Mouse (Mus musculus) heart, embryonic 10.5 days (tissue): ENCODE measurements around the gene Hist1h1b. TPM values are rescaled to one million over a fixed set of nuclear protein-coding genes. Genes with fewer than 3 reads are reported as not detected.
"Not testable (repeated sequence)": the region's sequence is repeated elsewhere in the genome, so short reads cannot be mapped to it uniquely, and the experiment has no call there.

Source experiments
- DNase-seq: peaks from one replicate; pipeline ENCODE4 v3.0.0-alpha.2; 2017; ENCODE audit warnings: low spot score
- H3K27ac ChIP-seq: fragments of 300-500 bp; sonication (generic); 2 replicates; pipeline ENCODE4 v1.5.1; 2016; ENCODE audit warnings: mild to moderate bottlenecking
- H3K27me3 ChIP-seq: fragments of 300-500 bp; sonication (generic); 2 replicates; pipeline ENCODE4 v1.6.1; 2016; ENCODE audit warnings: mild to moderate bottlenecking; ENCODE audit not compliant: poor library complexity, insufficient read depth, severe bottlenecking
- H3K36me3 ChIP-seq: fragments of 300-500 bp; sonication (generic); 2 replicates; pipeline ENCODE4 v1.6.1; 2016; ENCODE audit warnings: mild to moderate bottlenecking, moderate library complexity
- H3K4me1 ChIP-seq: fragments of 300-500 bp; sonication (generic); 2 replicates; pipeline ENCODE4 v1.6.1; 2016; ENCODE audit warnings: mild to moderate bottlenecking
- H3K4me3 ChIP-seq: fragments of 300-500 bp; sonication (generic); 2 replicates; pipeline ENCODE4 v1.5.1; 2016; ENCODE audit warnings: mild to moderate bottlenecking, moderate library complexity
- H3K9me3 ChIP-seq: fragments of 300-500 bp; sonication (generic); 2 replicates; pipeline ENCODE4 v1.6.1; 2016; ENCODE audit warnings: mild to moderate bottlenecking, moderate library complexity
- WGBS: fragments of 180-500 bp; shearing (Covaris S2); methylation state at CpG from one replicate; pipeline ENCODE4 v1.1.7; 2016; 5-methylcytosine and 5-hydroxymethylcytosine counted together
- polyA plus RNA-seq: library from polyadenylated mRNA; unstranded; fragments of >200 nt; fragmentation: Nextera tagmentation; extraction: Ambion mirVana; gene quantifications from 2 replicates; pipeline ENCODE4 v1.2.1, GENCODE M21; 2016

The Hist1h1b gene
- polyA plus RNA-seq, 1 experiment from 2014 or later, result 12.8 TPM

GRCm38 (mm10) chr13:21754294-21755001 lies 26.0 kb downstream of the Hist1h1b start:
- H3K9me3 ChIP-seq, H3K36me3 ChIP-seq, H3K27me3 ChIP-seq: not testable (repeated sequence)
- WGBS, result under 1% methylated on average over 23 of the region's 26 CpGs
- Histone ChIP-seq H3K4me1 (peaks cover 17% of the 10 kb centered on the region; the same call in 1 of the 2 replicates), H3K27ac (peak overlapping the region; percentile 83), H3K4me3 (peak overlapping the region; percentile 60)
- DNase-seq, result peak; percentile 86

GRCm38 (mm10) chr13:21753524-21754285 lies 26.7 kb downstream of the Hist1h1b start, which contains the start of the genes Hist1h2ak and Hist1h2bn:
Gene Hist1h2ak, minus strand, starts transcription at chr13:21753827.
Gene Hist1h2bn, plus strand, starts transcription at chr13:21754123.
- not testable (repeated sequence) for H3K9me3 ChIP-seq, H3K36me3 ChIP-seq, H3K27me3 ChIP-seq
- H3K27ac ChIP-seq, result peak within 1 kb of the TSS; percentile 89
- WGBS, result 0% methylated on average over 48 of the region's 50 CpGs
- peak within 1 kb of the TSS; percentile 60 for H3K4me3 ChIP-seq
- peak; percentile 93 for DNase-seq
- H3K4me1 ChIP-seq, result peaks cover 17% of the 10 kb centered on the region; the same call in 1 of the 2 replicates

DNA sequence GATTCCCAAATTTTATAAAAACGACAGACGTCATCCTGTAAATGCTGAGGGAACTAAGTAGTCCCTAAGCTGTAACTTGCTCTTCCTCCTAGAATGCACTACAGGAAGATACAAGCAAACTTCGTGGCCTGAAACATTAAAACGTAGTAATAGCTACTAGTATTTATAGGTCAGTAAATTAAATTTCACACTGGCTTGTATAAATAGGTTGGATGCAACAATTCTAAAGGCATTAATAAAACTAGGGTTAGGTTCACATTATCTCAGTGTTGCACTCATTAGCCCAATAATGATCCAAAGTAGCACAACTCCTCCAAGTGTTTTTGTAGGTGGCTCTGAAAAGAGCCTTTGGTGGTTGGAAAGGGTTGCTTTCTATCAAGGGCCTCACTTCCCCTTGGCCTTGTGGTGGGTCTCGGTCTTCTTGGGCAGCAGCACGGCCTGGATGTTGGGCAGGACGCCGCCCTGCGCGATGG lies 27.3 kb downstream of the Hist1h1b start:
- Histone ChIP-seq H3K27ac (peak overlapping the region; percentile 89), H3K27me3 (no peaks in the 10 kb centered on the region), H3K9me3 (no peaks in the 10 kb centered on the region), H3K36me3 (no peaks in the 10 kb centered on the region), H3K4me1 (peaks cover 17% of the 10 kb centered on the region; the same call in 1 of the 2 replicates), H3K4me3 (peak overlapping the region; percentile 55)
- WGBS, result 4% methylated on average over 10 of the region's 10 CpGs
- no peak for DNase-seq

DNA sequence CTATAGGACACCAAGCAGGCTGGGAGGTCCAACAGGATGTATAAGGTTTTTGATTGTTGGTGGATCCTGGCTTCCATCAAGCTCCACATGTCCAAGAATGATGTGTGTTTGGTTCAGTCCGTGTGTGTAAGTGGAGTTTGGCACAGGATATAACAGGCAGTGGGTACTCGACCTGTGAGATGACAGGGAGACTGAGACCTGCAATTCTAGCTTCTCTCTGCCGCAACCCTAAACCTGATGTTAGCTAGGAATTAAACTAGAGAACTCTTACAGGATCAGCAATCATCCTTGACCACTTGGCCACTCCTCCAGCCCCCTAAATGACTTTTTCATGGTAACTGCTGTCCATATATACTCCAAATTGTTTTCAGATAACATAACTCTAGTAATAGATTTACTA lies 28.1 kb downstream of the Hist1h1b start:
- Histone ChIP-seq H3K4me3 (peak overlapping the region; percentile 55), H3K4me1 (peaks cover 17% of the 10 kb centered on the region; the same call in 1 of the 2 replicates), H3K9me3 (no peaks in the 10 kb centered on the region), H3K27me3 (no peaks in the 10 kb centered on the region), H3K36me3 (0 out of 2 replicates have a peak, but pooled peaks cover 1% of the 10 kb centered on the region), H3K27ac (peak overlapping the region; percentile 89)
- DNase-seq, result no peak
- WGBS, result 42% methylated on average over 3 of the region's 3 CpGs

DNA sequence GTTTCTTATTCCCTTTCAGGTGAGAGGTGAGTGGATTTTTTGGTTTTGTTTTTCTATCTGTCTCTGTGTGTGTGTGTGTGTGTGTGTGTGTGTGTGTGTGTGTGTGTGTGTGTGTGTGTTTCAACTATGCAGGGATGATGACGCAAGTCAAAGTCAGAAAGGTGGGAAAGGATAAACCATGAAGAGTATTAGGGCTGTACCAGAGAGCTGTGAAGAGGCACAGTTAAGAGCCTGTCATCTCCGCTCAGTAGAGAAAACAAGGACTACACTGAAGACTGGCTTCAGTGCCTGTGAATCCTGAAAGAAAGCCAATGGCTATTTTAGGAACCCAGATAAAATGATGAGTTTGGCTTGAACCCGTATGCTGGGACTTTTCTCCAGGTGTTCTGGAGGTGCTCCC lies 28.6 kb downstream of the Hist1h1b start:
- DNase-seq, result no peak
- Histone ChIP-seq H3K27ac (peak overlapping the region; percentile 89), H3K4me1 (peaks cover 17% of the 10 kb centered on the region; the same call in 1 of the 2 replicates), H3K9me3 (no peaks in the 10 kb centered on the region), H3K4me3 (peak overlapping the region; percentile 55; the same call in 1 of the 2 replicates), H3K27me3 (no peaks in the 10 kb centered on the region), H3K36me3 (0 out of 2 replicates have a peak, but pooled peaks cover 2% of the 10 kb centered on the region)
- WGBS, result 44% methylated on average over 3 of the region's 3 CpGs

DNA sequence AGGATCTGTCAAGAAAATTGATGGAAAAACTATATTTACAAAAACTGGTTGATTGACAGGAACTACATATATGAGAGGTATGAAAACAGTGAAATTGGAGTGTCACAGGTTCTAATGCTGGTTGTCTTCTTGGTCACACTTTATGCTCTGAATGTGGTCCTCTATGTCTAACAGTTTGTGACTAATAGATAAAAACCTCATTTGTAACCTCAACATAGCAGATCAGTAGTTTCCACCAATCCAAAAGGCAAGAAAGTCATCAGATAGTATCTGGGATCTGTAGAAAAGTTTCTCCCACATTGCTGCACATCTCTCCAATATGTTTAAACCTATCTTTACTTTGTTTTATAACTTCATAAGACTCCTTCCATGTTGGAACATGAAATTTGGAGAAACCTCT lies 29.0 kb downstream of the Hist1h1b start:
- Histone ChIP-seq H3K36me3 (0 out of 2 replicates have a peak, but pooled peaks cover 2% of the 10 kb centered on the region), H3K27me3 (no peaks in the 10 kb centered on the region), H3K9me3 (no peaks in the 10 kb centered on the region), H3K27ac (peak overlapping the region; percentile 89), H3K4me1 (peaks cover 17% of the 10 kb centered on the region; the same call in 1 of the 2 replicates), H3K4me3 (no peak overlapping the region)
- DNase-seq, result no peak

DNA sequence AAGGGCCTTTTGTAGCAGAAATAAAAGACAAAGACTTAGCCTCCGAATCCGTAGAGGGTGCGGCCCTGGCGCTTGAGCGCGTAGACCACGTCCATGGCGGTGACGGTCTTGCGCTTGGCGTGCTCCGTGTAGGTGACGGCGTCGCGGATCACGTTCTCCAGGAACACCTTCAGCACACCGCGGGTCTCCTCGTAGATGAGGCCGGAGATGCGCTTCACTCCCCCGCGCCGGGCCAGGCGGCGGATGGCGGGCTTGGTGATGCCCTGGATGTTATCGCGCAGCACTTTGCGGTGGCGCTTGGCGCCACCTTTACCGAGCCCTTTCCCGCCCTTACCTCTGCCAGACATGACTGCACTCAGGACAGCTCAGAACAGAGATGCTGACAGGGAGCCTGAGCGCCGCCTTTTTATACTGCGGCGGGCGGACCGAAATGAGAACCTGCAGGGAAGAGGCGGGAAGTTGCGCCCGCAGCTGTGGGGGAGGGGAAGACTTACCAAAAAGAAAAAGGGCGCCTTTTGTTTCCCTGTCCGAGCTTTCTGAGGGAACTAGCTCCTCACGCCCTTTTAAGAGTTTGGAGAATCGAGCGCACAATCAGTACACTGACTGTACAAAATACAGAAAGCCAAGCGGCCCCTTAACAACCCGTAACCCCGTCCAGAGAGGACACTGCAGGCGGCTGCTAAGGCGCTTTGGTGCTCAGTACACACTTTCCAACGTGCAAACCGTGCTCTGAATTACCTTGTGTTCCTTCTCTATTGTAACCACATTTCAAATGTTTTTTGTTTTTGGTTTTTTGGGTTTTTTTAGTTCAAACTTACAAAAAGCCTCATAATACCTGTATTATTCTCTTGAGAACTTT lies 30.0 kb downstream of the Hist1h1b start, which contains the start of gene Hist1h4k:
Gene Hist1h4k, minus strand, starts transcription at position 347 of the 859 bp plus-strand sequence.
- DNase-seq, result peak; percentile 96
- H3K36me3 ChIP-seq, H3K27me3 ChIP-seq, H3K9me3 ChIP-seq: not testable (repeated sequence)
- peak within 1 kb of the TSS; percentile 89 for H3K27ac ChIP-seq
- WGBS, result under 1% methylated on average over 53 of the region's 56 CpGs
- peak within 1 kb of the TSS; percentile 62 for H3K4me3 ChIP-seq
- peaks cover 17% of the 10 kb centered on the region; the same call in 1 of the 2 replicates for H3K4me1 ChIP-seq

DNA sequence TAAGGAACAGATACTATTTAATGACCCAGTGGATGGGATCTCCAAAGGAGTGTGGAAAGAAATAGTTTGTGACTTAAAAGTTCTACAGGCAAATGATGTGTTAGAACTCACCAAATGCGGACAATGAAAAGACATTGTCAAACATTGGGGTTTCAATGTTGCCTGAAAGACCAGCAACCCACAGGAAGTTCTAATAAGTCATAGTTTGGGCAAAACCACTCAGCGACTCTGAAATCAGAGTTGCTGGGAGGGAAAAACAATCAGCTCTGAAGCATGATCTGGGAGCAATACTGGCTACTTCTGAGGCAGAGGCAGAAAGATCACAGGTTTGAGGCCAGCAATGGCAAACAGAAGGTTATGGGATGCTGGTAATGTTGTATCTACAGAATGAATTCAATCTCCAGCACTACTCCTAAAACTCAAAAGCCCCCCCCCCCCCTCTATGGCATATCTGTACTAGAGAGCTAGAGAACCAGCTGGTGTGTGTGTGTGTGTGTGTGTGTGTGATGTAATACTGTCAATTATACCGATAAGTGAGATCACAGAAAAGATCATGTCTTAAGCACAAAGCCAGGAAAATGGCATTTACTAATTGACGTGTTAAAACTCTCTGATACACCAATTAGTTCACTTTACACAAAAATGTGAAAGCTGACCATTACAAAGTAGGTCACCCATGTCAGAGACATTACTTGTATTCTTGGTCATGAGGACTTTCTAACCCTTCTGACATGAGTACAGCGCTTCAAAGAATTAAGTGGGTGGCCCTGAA lies 30.9 kb downstream of the Hist1h1b start:
- 7% methylated on average over 5 of the region's 5 CpGs for WGBS
- peak; percentile 77 for DNase-seq
- Histone ChIP-seq H3K27ac (peak overlapping the region; percentile 89), H3K4me3 (peak overlapping the region; percentile 62), H3K36me3 (0 out of 2 replicates have a peak, but pooled peaks cover 2% of the 10 kb centered on the region), H3K4me1 (peaks cover 17% of the 10 kb centered on the region; the same call in 1 of the 2 replicates), H3K9me3 (no peaks in the 10 kb centered on the region), H3K27me3 (no peaks in the 10 kb centered on the region)

- no peak for DNase-seq
- Histone ChIP-seq H3K27me3 (no peaks in the 10 kb centered on the region), H3K36me3 (0 out of 2 replicates have a peak, but pooled peaks cover 2% of the 10 kb centered on the region), H3K4me1 (peaks cover 4% of the 10 kb centered on the region; the same call in 1 of the 2 replicates), H3K4me3 (no peak overlapping the region), H3K27ac (no peak overlapping the region), H3K9me3 (no peaks in the 10 kb centered on the region)
- 82% methylated on average over 1 of the region's 1 CpGs for WGBS
These were observed 35.4 kb downstream of the Hist1h1b start for GRCm38 (mm10) chr13:21745006-21745405.

- WGBS, result under 1% methylated on average over 45 of the region's 56 CpGs
These were observed 45.3 kb downstream of the Hist1h1b start, which contains the start of gene Hist1h4j for GRCm38 (mm10) chr13:21734906-21735767. Gene Hist1h4j, plus strand, starts transcription at chr13:21735064.

More at GRCm38 (mm10) chr13:21734906-21735767, 45.3 kb downstream of the Hist1h1b start, which contains the start of gene Hist1h4j:
- peak within 1 kb of the TSS; percentile 95 for H3K27ac ChIP-seq
- not testable (repeated sequence) for H3K36me3 ChIP-seq, H3K9me3 ChIP-seq, H3K27me3 ChIP-seq
- H3K4me3 ChIP-seq, result peak within 1 kb of the TSS; percentile 59
- peak; percentile 95 for DNase-seq
- H3K4me1 ChIP-seq, result peaks cover 15% of the 10 kb centered on the region; the same call in 1 of the 2 replicates
